Mouse (Mus musculus): ENCODE results near the gene Hpf1.

Gene Hpf1

GRCm38 (mm10) chr8:60895878-60896277 lies 5.7 kb downstream of the Hpf1 start:
- DNase-seq (ENCODE audit: low read depth, low spot score): no peak

DNA sequence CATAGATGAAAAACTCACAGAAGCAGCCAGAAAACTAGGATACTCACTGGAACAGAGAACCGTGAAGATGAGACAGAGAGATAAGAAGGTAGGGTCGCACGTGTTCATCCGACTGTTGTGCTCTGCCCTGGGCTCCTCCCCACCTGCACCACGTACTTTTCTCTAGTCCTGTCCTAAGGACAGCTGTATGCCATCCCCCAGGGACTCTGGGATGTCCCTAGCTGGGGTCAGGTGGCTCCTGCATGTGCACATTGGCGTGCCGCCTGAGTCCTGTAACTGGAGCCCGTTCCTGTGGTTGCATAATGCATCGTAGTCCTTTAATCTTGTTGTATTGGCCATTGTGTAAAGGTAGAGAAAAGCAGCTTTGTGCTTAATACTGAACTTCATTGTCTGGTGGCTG lies 9.9 kb downstream of the Hpf1 start:
- DNase-seq (ENCODE audit: low read depth, low spot score): no peak

- DNase-seq (ENCODE audit: low read depth, low spot score): no peak
Measured at GRCm38 (mm10) chr8:60912081-60912480, 21.9 kb downstream of the Hpf1 start.

DNA sequence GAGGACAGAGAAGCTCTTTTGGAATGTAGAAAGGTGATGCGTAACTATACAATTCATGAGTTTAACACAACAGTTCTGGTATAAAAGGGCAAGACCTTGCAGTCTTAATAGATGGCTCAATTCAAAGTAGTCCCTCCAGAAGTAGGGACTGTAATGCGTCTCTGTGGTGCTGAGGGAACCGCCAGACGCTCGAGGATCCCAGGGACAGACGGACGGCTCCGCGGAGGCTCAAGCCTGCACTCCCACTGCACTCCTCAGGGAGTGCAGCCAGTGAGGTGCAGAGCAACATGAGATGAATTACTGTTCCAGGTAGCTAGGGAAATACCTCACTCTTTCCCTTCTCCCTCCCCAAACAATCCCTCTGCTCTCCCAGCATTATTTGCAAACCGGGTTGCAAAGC lies 22.3 kb downstream of the Hpf1 start:
- DNase-seq (ENCODE audit: low read depth, low spot score): peak; percentile 40

DNA sequence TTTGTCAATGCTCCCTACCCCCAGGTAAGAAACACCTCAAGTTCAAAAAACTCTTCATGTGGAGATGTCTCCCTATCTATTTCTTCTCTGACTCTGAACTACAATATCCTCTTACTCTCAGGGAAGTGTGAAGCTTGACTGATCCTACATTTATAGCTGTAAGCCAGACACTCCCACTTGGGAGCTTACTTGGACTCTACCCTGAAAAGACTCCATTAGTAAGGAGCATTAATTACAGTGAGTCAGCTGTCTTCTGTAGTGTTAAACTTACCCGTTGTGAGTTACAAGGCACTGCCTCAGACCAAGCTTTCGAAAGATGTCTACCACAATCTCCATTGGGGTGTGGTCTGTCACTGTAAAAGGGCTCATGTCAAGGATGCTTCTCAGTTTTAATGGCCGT lies 28.9 kb downstream of the Hpf1 start:
- no peak for DNase-seq (ENCODE audit: low read depth, low spot score)

DNA sequence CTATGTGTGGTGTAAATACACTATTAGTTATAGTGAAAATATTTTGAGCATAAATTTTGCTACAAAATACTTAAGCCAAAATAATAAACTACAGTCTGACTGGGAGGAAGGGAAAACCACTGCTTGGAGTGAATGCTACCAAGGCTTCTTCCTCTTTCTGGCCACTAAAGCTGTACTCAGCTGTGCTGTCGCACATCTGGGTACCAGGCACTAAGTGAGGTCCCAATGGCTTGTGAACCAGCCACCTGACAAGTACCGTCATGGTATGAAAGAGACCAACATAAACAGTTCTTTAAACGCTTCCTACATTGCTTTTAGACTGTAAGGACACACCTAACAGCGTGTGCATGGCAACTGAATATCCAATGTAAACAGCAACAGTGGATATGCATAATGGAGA lies 30.0 kb downstream of the Hpf1 start:
- no peak for DNase-seq (ENCODE audit: low read depth, low spot score)

DNA sequence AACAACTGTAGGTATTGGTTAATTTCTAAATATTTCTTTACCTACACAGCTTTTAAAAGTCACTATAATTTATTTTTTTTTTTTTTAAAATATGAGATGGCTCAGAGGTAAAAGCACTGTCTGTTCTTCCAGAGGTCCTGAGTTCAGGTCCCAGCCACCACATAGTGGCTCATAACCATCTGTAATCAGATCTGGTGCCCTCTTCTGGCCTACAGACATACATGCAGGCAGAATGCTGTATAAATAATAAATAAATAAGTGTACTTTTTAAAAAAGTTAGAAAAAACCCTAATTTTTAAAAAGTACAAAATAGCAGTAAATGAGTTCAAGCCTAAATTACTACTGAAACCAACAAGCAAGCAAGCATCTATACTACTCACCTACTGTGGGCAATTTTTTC lies 43.4 kb downstream of the Hpf1 start:
- peak; percentile 31 for DNase-seq (ENCODE audit: low read depth, low spot score)

DNA sequence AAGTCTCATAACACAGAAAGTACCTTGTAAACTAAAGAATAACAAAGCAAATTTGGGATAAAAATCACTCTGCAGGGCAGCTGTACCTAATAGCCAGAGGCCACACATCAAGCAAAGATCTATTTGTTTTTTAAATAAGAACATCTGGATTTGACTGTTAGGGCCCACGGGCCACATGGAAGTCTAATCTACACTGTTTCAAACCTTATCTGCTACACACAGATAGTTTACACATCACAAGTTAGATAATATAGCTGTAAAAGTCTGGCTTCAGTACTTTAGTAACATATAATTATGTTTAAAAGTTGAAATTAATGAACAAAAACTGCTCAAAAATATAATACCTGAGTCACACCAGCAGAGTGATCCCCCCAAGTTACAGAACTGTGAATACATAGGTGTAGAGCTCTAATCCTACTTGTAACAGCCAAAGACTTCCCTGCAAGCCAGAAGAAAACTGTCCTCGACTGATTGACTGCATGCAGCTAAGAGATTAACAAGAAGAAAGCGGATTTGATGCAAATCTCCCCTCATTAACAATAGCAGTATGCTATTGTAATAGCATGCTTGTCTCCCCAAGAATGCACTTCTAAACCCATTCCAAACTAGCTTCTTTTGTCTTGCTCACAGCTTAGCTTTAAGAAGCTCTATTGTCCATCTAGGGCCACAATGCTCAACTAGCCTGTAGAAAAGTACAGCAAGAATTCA lies 48.7 kb downstream of the Hpf1 start:
- DNase-seq (ENCODE audit: low read depth, low spot score): no peak

GRCm38 (mm10) chr8:60942867-60943266 lies 52.6 kb downstream of the Hpf1 start:
- peak; percentile 45 for DNase-seq (ENCODE audit: low read depth, low spot score)

- DNase-seq (ENCODE audit: low read depth, low spot score): no peak
Measured at GRCm38 (mm10) chr8:60947503-60947902, 57.3 kb downstream of the Hpf1 start.

DNA sequence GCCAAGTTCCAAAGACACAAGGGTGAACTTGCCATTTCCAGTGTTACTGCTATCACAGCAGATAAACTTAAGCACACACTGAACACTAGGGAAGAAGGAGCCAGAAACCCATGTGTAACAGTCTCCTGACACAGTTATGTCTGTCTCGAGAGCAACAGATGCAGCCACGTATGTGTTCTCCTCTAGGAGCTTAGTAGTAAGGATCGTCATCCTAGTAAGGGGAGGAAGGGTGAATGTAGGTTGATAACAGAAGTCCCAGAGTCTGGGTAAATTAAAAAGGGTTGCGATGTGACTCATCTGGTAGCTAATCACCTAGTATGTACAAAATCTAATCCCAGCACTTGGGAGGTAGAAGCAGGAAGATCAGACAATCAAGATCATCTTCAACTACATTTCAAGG lies 59.6 kb downstream of the Hpf1 start:
- DNase-seq (ENCODE audit: low read depth, low spot score): no peak

GRCm38 (mm10) chr8:60951271-60951670 lies 61.1 kb downstream of the Hpf1 start:
- DNase-seq (ENCODE audit: low read depth, low spot score): no peak

DNA sequence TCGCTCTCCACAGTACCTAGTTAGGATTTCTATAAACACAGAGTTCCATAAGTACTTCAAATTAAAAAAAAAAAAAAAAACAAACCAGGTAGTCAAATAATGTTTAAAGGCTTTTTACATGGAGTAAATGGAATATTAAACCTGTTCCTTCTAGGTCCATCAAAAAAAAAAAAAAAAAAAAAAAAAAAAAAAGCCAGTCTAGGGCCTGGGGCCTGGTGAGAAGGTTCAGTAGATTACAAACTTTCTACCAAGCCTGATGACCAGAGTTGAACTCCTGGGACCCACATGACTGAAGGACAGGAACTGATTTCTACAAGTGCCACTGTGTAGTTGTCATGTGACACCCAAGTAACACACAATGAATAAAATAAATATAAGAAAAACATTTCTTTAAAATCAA lies 61.5 kb downstream of the Hpf1 start:
- DNase-seq (ENCODE audit: low read depth, low spot score): no peak

- no peak for DNase-seq (ENCODE audit: low read depth, low spot score)
Measured at GRCm38 (mm10) chr8:60952803-60953202, 62.6 kb downstream of the Hpf1 start.

GRCm38 (mm10) chr8:60954281-60955014 lies 64.2 kb downstream of the Hpf1 start:
- peak; percentile 77 for DNase-seq (ENCODE audit: low read depth, low spot score)

- DNase-seq (ENCODE audit: low read depth, low spot score): no peak
Measured at GRCm38 (mm10) chr8:60956847-60957246, 66.6 kb downstream of the Hpf1 start.
